Mouse (Mus musculus) forebrain, embryonic 13.5 days (tissue): ENCODE measurements around the gene L1cam. TPM values are rescaled to one million over a fixed set of nuclear protein-coding genes. Genes with fewer than 3 reads are reported as not detected.

ENCODE experiments used
- ATAC-seq: fragments of 200-750 bp; cut with Nextera tagmentation; 2 replicates; pipeline ENCODE4 v1.8.0; 2017
- H3K27ac ChIP-seq: fragments of 300-500 bp; sonication (generic); 2 replicates; pipeline ENCODE4 v1.5.1; 2015; ENCODE audit warnings: inconsistent platforms, mild to moderate bottlenecking, moderate library complexity
- H3K27me3 ChIP-seq: fragments of 300-500 bp; sonication (generic); 2 replicates; pipeline ENCODE4 v1.6.1; 2015; ENCODE audit warnings: mild to moderate bottlenecking, inconsistent platforms
- H3K36me3 ChIP-seq: fragments of 300-500 bp; sonication (generic); 2 replicates; pipeline ENCODE4 v1.6.1; 2015; ENCODE audit warnings: mild to moderate bottlenecking, inconsistent platforms; ENCODE audit not compliant: poor library complexity, severe bottlenecking
- H3K4me1 ChIP-seq: fragments of 300-500 bp; sonication (generic); 2 replicates; pipeline ENCODE4 v1.6.1; 2015; ENCODE audit warnings: inconsistent platforms
- H3K4me2 ChIP-seq: fragments of 300-500 bp; sonication (generic); 2 replicates; pipeline ENCODE4 v1.6.1; 2015; ENCODE audit warnings: inconsistent platforms, mild to moderate bottlenecking, moderate library complexity
- H3K4me3 ChIP-seq: fragments of 300-500 bp; sonication (generic); 2 replicates; pipeline ENCODE4 v1.5.1; 2015; ENCODE audit warnings: mild to moderate bottlenecking, inconsistent platforms
- H3K9ac ChIP-seq: fragments of 300-500 bp; sonication (generic); 2 replicates; pipeline ENCODE4 v1.6.1; 2015; ENCODE audit warnings: mild to moderate bottlenecking, inconsistent platforms
- H3K9me3 ChIP-seq: fragments of 300-500 bp; sonication (generic); replicated peaks from 2 replicates; pipeline ENCODE4 v1.6.1; 2016; ENCODE audit warnings: inconsistent platforms
- WGBS: fragments of 180-500 bp; shearing (Covaris S2); methylation state at CpG from one replicate; pipeline ENCODE4 v1.1.7; 2015; 5-methylcytosine and 5-hydroxymethylcytosine counted together
- polyA plus RNA-seq: library from polyadenylated mRNA; unstranded; fragments of >200 nt; fragmentation: Nextera tagmentation; extraction: Ambion mirVana; gene quantifications from 2 replicates; pipeline ENCODE4 v1.2.1, GENCODE M21; 2015

Gene L1cam
- polyA plus RNA-seq, 1 experiment from 2014 or later = 42.7 TPM

DNA sequence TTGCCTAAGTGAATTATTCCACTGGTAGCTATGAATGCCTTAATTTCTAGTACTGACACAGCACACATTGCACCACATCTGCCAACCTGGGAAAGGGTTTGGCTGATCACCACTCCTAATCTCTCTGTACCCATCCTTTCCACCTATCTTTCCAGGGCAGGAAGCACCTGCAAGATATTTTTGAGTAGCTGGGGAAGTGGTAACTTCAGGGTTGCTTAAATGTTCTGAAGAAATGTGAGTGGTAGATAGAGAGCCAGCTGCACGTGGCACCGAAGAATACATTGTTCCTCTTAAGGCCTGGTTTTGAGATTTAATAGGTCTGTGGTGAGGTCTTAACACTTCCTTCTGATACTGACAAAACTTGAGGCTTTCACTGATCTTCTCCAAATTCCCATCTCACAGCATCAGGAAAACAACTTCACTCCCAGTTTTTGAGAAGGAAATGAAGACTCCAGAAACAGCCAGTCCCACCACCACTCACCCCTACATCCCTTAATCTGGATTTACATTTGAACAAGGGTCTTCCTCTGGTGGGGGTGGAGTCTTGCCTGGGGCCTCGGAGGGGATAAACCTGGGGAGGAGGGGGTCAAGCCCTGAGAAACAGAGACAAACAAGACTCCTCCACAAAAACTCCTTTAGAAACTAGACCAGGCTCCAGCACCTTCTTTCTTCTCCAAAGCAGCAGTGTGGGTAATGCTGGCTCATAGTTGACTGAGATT is 79.2 kb downstream of the L1cam start:
- Histone ChIP-seq H3K4me3 (no peak overlapping the region), H3K36me3 (no peaks in the 10 kb centered on the region), H3K9ac (no peak overlapping the region), H3K9me3 (no peaks in the 10 kb centered on the region), H3K4me1 (no peaks in the 10 kb centered on the region), H3K27me3 (no peaks in the 10 kb centered on the region), H3K4me2 (no peak overlapping the region), H3K27ac (no peak overlapping the region)
- no peak for ATAC-seq
- 54% methylated on average over 3 of the region's 3 CpGs for WGBS

GRCm38 (mm10) chrX:73815072-73815471 is 80.8 kb downstream of the L1cam start:
- 13% methylated on average over 14 of the region's 14 CpGs for WGBS

DNA sequence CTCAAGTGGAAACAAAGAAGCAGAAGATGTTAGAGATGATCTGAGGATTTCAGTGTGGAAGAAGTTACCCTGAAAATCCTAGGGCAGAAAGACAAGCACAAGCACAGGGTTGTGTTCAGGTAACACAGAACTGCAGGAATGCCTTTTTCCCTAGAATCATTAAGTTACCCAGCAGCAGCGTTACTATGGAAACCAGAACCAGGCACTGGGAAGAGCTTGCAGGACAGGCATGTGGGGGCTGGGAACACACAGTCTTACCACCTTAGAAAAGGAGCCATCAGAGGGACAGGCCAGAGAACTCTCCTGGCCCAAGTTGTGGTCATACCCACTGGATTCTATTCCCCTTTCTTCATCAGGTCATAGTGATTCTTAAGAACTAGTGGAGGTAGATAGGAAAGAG is 90.1 kb downstream of the L1cam start:
- Histone ChIP-seq H3K4me1 (0 out of 2 replicates have a peak, but pooled peaks cover 5% of the 10 kb centered on the region), H3K27me3 (no peaks in the 10 kb centered on the region), H3K9ac (no peak overlapping the region), H3K36me3 (no peaks in the 10 kb centered on the region), H3K4me2 (no peak overlapping the region), H3K27ac (no peak overlapping the region), H3K4me3 (no peak overlapping the region), H3K9me3 (no peaks in the 10 kb centered on the region)
- peak; percentile 51; the same call in 1 of the 2 replicates for ATAC-seq
- 47% methylated on average over 1 of the region's 1 CpGs for WGBS

More at GRCm38 (mm10) chrX:73815072-73815471, 80.8 kb downstream of the L1cam start:
- Histone ChIP-seq H3K27me3 (no peaks in the 10 kb centered on the region), H3K4me3 (peak overlapping the region; percentile 31), H3K27ac (peak overlapping the region; percentile 66), H3K36me3 (no peaks in the 10 kb centered on the region), H3K9me3 (no peaks in the 10 kb centered on the region), H3K9ac (peak overlapping the region; percentile 72), H3K4me1 (no peaks in the 10 kb centered on the region), H3K4me2 (peak overlapping the region; percentile 55)
- peak; percentile 91 for ATAC-seq

Other genes with a start within 250 kb of the L1cam start
- 57.5 and 66.5 TPM in 2 replicates for gene Pnck, start 236.0 kb downstream of the L1cam start, polyA plus RNA-seq
- 6.2 and 6.4 TPM in 2 replicates for gene Slc6a8, start 223.0 kb downstream of the L1cam start, polyA plus RNA-seq
- gene Bcap31, start 179.9 kb downstream of the L1cam start, polyA plus RNA-seq = 111 and 115 TPM in 2 replicates
- 9.6 and 9.7 TPM in 2 replicates for gene Abcd1, start 179.5 kb downstream of the L1cam start, polyA plus RNA-seq
- 0.03 and 0.10 TPM in 2 replicates for gene Plxnb3, start 139.0 kb downstream of the L1cam start, polyA plus RNA-seq
- gene Srpk3, start 121.7 kb downstream of the L1cam start, polyA plus RNA-seq = 1.7 and 1.8 TPM in 2 replicates
- gene Idh3g, start 109.2 kb downstream of the L1cam start, polyA plus RNA-seq = 205 and 225 TPM in 2 replicates
- 129 and 133 TPM in 2 replicates for gene Ssr4, start 109.1 kb downstream of the L1cam start, polyA plus RNA-seq
- gene Pdzd4, start 71.1 kb downstream of the L1cam start, polyA plus RNA-seq = 3.1 and 3.5 TPM in 2 replicates
- 0.15 and 0.24 TPM in 2 replicates for gene Avpr2, start 4.0 kb downstream of the L1cam start, polyA plus RNA-seq
- 1.7 and 2.0 TPM in 2 replicates for gene Arhgap4, start 25.8 kb upstream of the L1cam start, polyA plus RNA-seq
- gene Naa10, start 25.8 kb upstream of the L1cam start, polyA plus RNA-seq = 127 and 132 TPM in 2 replicates
- gene Renbp, start 34.7 kb upstream of the L1cam start, polyA plus RNA-seq = 7.2 and 8.9 TPM in 2 replicates
- gene Hcfc1, start 70.3 kb upstream of the L1cam start, polyA plus RNA-seq = 59.4 and 68.9 TPM in 2 replicates
- gene Irak1, start 127.8 kb upstream of the L1cam start, polyA plus RNA-seq = 38.9 and 39.4 TPM in 2 replicates
- gene Opn1mw, start 231.4 kb upstream of the L1cam start, polyA plus RNA-seq = not detected in 2 replicates
- 17.7 and 18.3 TPM in 2 replicates for gene Mecp2, start 239.3 kb upstream of the L1cam start, polyA plus RNA-seq